Mouse (Mus musculus) hindbrain, embryonic 12.5 days (tissue): Measurements from ENCODE around the gene Rubcnl. TPM values are rescaled to one million over a fixed set of nuclear protein-coding genes. Genes with fewer than 3 reads are reported as not detected.

Source experiments
- polyA plus RNA-seq: library from polyadenylated mRNA; unstranded; fragments of >200 nt; fragmentation: Nextera tagmentation; extraction: Ambion mirVana; gene quantifications from 2 replicates; pipeline ENCODE4 v1.2.1, GENCODE M21; 2016

The Rubcnl gene
- polyA plus RNA-seq, 1 experiment from 2014 or later = 0.23 TPM

Other genes with a start within 250 kb of the Rubcnl start
- gene Lrch1, start 68.2 kb upstream of the Rubcnl start, polyA plus RNA-seq = 13.3 and 23.4 TPM in 2 replicates
- 0.08 and 0.17 TPM in 2 replicates for gene Lrrc63, start 114.9 kb downstream of the Rubcnl start, polyA plus RNA-seq
- 19.8 and 28.2 TPM in 2 replicates for gene Lcp1, start 115.1 kb downstream of the Rubcnl start, polyA plus RNA-seq
- not detected in 2 replicates for gene Cpb2, start 226.3 kb downstream of the Rubcnl start, polyA plus RNA-seq